Mouse (Mus musculus): Measurements from ENCODE around the gene 3110082I17Rik. TPM values are rescaled to one million over a fixed set of nuclear protein-coding genes. Genes with fewer than 3 reads are reported as not detected.
"Not testable (repeated sequence)": the region's sequence is repeated elsewhere in the genome, so short reads cannot be mapped to it uniquely, and the experiment has no call there.

Gene 3110082I17Rik
- total and polyA plus RNA-seq, 2 experiments from 2014 or later = 11.9 to 19.4 TPM

- WGBS = 93% methylated on average over 4 of the region's 4 CpGs
- no peak for ATAC-seq
- TF ChIP-seq CTCF (IDR thresholded peaks at IDR 0.05; ENCODE audit: low read depth) = no peak
- no peak overlapping the region for H3K9ac ChIP-seq
- H3K4me3 ChIP-seq (ENCODE audit: low read depth, low read length) = no peak overlapping the region
- no peaks in the 10 kb centered on the region for H3K36me3 ChIP-seq (ENCODE audit: insufficient read depth)
- no peaks in the 10 kb centered on the region for H3K4me1 ChIP-seq (ENCODE audit: insufficient read depth)
- no peak overlapping the region for H3K4me2 ChIP-seq (ENCODE audit: low read depth)
- H3K27ac ChIP-seq (ENCODE audit: low read depth, low read length) = no peak overlapping the region
- DNase-seq = no peak
- no peaks in the 10 kb centered on the region for H3K27me3 ChIP-seq (ENCODE audit: insufficient read depth, low read length)
- no peaks in the 10 kb centered on the region for H3K9me3 ChIP-seq (ENCODE audit: low read length)
These were observed 62.9 kb downstream of the 3110082I17Rik start for GRCm38 (mm10) chr5:139397359-139397916.

- H3K4me3 ChIP-seq (ENCODE audit: low read depth, low read length) = no peak overlapping the region
- H3K27ac ChIP-seq (ENCODE audit: low read depth, low read length) = no peak overlapping the region
- no peak for DNase-seq
- no peak overlapping the region for H3K4me2 ChIP-seq (ENCODE audit: low read depth)
- 92% methylated on average over 4 of the region's 4 CpGs for WGBS
- ATAC-seq = no peak
- no peaks in the 10 kb centered on the region for H3K36me3 ChIP-seq (ENCODE audit: insufficient read depth)
- no peaks in the 10 kb centered on the region for H3K9me3 ChIP-seq (ENCODE audit: low read length)
- no peak overlapping the region for H3K9ac ChIP-seq
- no peaks in the 10 kb centered on the region for H3K27me3 ChIP-seq (ENCODE audit: insufficient read depth, low read length)
- H3K4me1 ChIP-seq (ENCODE audit: insufficient read depth) = no peaks in the 10 kb centered on the region
- no peak for TF ChIP-seq CTCF (IDR thresholded peaks at IDR 0.05; ENCODE audit: low read depth)
These were observed 64.8 kb downstream of the 3110082I17Rik start for GRCm38 (mm10) chr5:139395528-139395927.

DNA sequence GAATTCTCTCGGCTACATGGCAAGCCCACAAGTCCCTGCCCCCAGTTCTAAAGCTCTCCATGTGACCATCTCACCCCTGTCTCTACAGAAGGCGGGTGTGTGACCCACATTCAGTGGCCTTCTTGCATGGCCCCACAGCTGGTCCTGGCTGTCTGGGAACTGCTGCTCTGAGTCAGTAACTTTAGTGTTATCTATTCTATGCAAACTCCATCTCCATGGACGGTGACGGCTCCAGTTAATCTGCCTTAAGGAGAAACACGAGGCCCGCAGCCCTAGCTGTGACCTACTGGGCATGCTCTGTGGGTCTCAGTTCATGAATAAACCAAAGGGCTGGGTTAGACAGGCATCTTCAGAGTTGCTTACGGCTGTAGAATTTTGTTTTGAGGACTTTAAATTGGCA is 65.9 kb downstream of the 3110082I17Rik start:
- Histone ChIP-seq H3K36me3 (ENCODE audit: insufficient read depth) (no peaks in the 10 kb centered on the region), H3K9ac (no peak overlapping the region), H3K27ac (ENCODE audit: low read depth, low read length) (no peak overlapping the region), H3K4me1 (ENCODE audit: insufficient read depth) (no peaks in the 10 kb centered on the region), H3K4me2 (ENCODE audit: low read depth) (no peak overlapping the region), H3K4me3 (ENCODE audit: low read depth, low read length) (no peak overlapping the region), H3K9me3 (ENCODE audit: low read length) (no peaks in the 10 kb centered on the region), H3K27me3 (ENCODE audit: insufficient read depth, low read length) (no peaks in the 10 kb centered on the region)
- TF ChIP-seq CTCF (IDR thresholded peaks at IDR 0.05; ENCODE audit: low read depth) = no peak
- WGBS = 68% methylated on average over 7 of the region's 7 CpGs
- DNase-seq = no peak
- ATAC-seq = no peak

DNA sequence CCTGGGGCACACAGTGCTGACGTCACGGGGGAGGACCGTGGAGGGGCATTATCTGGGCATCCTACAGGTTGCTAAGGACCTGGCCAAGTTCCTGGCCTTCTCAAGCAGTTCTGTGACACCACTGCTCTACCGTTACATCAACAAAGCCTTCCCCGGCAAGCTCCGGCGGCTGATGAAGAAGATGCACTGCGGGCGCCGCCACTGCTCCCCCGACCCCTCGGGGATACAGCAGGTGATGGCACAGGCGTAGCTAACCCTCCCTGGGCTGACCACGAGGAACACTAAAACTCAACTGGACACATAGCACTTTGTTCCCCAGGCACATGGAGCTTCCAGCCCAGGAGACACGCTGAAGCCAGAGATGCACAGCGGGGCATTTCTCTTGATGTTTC is 67.1 kb downstream of the 3110082I17Rik start:
- ATAC-seq (no peak), DNase-seq (no peak)
- Histone ChIP-seq H3K9ac (no peak overlapping the region), H3K4me1 (ENCODE audit: insufficient read depth) (0 out of 2 replicates have a peak, but pooled peaks cover 4% of the 10 kb centered on the region), H3K4me3 (ENCODE audit: low read depth, low read length) (no peak overlapping the region), H3K4me2 (ENCODE audit: low read depth) (no peak overlapping the region), H3K27ac (ENCODE audit: low read depth, low read length) (no peak overlapping the region), H3K36me3 (ENCODE audit: insufficient read depth) (no peaks in the 10 kb centered on the region), H3K9me3 (ENCODE audit: low read length) (no peaks in the 10 kb centered on the region), H3K27me3 (ENCODE audit: insufficient read depth, low read length) (no peaks in the 10 kb centered on the region)
- 86% methylated on average over 16 of the region's 16 CpGs for WGBS
- no peak for TF ChIP-seq CTCF (IDR thresholded peaks at IDR 0.05; ENCODE audit: low read depth)

DNA sequence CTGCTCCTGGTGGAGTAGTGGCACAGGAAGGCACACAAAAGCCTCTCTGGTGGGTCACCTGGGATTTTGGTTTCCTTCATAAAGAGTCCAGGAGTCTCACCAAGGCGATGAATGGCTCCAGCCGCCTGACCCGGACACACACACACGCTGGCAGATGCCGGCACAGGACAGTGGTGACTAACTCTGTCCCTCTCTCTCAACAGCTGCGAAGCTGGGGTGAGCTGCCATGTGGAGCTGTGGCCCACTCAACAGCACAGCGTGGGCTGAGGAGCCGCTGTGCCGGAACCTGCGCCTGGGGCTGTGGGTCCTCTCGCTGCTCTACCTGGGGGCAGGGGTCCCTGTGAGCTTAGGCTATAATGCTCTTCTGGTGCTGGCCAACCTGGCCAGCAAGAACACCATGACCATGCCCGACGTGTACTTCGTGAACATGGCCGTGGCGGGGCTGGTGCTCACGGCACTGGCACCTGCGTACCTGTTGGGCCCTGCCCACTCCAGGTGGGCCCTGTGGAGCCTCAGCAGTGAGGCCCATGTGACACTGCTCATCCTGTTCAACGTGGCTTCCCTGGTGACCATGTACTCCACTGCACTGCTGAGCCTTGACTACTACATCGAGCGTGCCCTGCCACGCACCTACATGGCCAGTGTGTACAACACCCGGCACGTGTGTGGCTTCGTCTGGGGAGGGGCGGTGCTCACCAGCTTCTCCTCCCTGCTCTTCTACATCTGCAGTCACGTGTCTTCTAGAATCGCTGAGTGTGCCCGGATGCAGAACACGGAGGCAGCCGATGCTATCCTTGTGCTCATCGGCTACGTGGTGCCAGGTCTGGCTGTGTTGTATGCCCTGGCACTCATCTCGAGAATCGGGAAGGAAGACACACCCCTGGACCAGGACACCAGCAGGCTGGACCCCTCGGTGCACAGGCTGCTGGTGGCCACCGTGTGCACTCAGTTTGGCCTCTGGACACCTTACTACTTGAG is 67.8 kb downstream of the 3110082I17Rik start:
- DNase-seq = no peak
- WGBS = 92% methylated on average over 37 of the region's 37 CpGs
- no peak overlapping the region for H3K4me2 ChIP-seq (ENCODE audit: low read depth)

GRCm38 (mm10) chr5:139391309-139391990 is 68.9 kb downstream of the 3110082I17Rik start:
- Histone ChIP-seq H3K9me3 (ENCODE audit: low read length) (no peaks in the 10 kb centered on the region), H3K36me3 (ENCODE audit: insufficient read depth) (no peaks in the 10 kb centered on the region), H3K4me3 (ENCODE audit: low read depth, low read length) (no peak overlapping the region), H3K4me1 (ENCODE audit: insufficient read depth) (0 out of 2 replicates have a peak, but pooled peaks cover 4% of the 10 kb centered on the region), H3K9ac (no peak overlapping the region), H3K4me2 (ENCODE audit: low read depth) (no peak overlapping the region), H3K27ac (ENCODE audit: low read depth, low read length) (no peak overlapping the region), H3K27me3 (ENCODE audit: insufficient read depth, low read length) (no peaks in the 10 kb centered on the region)
- no peak for TF ChIP-seq CTCF (IDR thresholded peaks at IDR 0.05; ENCODE audit: low read depth)
- ATAC-seq (no peak), DNase-seq (no peak)
- WGBS = 70% methylated on average over 11 of the region's 11 CpGs

More for the DNA sequence above, 67.8 kb downstream of the 3110082I17Rik start:
- ATAC-seq = no peak
- TF ChIP-seq CTCF (IDR thresholded peaks at IDR 0.05; ENCODE audit: low read depth) = no peak
- Histone ChIP-seq H3K4me1 (ENCODE audit: insufficient read depth) (0 out of 2 replicates have a peak, but pooled peaks cover 4% of the 10 kb centered on the region), H3K9me3 (ENCODE audit: low read length) (no peaks in the 10 kb centered on the region), H3K27ac (ENCODE audit: low read depth, low read length) (no peak overlapping the region), H3K27me3 (ENCODE audit: insufficient read depth, low read length) (no peaks in the 10 kb centered on the region), H3K36me3 (ENCODE audit: insufficient read depth) (no peaks in the 10 kb centered on the region), H3K4me3 (ENCODE audit: low read depth, low read length) (no peak overlapping the region), H3K9ac (no peak overlapping the region)

DNA sequence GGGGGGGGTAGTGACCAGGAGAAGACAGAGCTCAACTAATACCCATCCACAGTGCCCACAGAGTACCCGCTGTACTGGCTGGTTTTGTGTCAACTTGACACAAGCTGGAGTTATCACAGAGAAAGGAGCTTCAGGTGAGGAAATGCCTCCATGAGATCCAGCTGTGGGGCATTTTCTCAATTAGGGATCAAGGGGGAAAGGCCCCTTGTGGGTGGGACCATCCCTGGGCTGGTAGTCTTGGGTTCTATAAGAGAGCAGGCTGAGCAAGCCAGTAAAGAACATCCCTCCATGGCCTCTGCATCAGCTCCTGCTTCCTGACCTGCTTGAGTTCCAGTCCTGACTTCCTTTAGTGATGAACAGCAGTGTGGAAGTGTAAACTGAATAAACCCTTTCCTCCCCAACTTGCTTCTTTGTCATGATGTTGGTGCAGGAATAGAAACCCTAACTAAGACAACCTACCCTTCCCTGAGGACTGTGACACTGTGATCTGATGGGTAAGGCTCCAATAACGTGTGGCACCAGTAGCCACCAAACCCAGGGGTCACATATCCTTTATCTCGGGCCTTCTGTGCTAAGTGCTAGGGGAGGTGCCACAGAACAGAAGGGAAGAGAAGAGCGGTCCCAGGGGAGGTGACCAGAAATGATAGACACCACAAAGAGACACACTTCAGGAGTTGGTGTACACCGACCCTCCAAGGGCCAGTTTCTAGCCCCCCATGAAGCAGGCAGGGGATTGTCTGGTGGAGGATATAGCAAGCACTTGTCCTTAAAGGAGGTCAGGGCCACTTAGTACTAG is 69.8 kb downstream of the 3110082I17Rik start:
- H3K4me1 ChIP-seq (ENCODE audit: insufficient read depth); DNase-seq; H3K9me3 ChIP-seq (ENCODE audit: low read length); H3K27me3 ChIP-seq (ENCODE audit: insufficient read depth, low read length); H3K4me2 ChIP-seq (ENCODE audit: low read depth); H3K4me3 ChIP-seq (ENCODE audit: low read depth, low read length); H3K27ac ChIP-seq (ENCODE audit: low read depth, low read length); H3K36me3 ChIP-seq (ENCODE audit: insufficient read depth); H3K9ac ChIP-seq; ATAC-seq: not testable (repeated sequence)
- 85% methylated on average over 5 of the region's 5 CpGs for WGBS
